Mouse (Mus musculus) midbrain, embryonic 14.5 days (tissue): Measurements from ENCODE around the gene Iscu. TPM values are rescaled to one million over a fixed set of nuclear protein-coding genes. Genes with fewer than 3 reads are reported as not detected.

Source experiments
- ATAC-seq: fragments of 200-750 bp; cut with Nextera tagmentation; 2 replicates; pipeline ENCODE4 v1.8.0; 2017; ENCODE audit warnings: moderate number of reproducible peaks, moderate library complexity; ENCODE audit not compliant: low FRiP score, low TSS enrichment
- DNase-seq: peaks from one replicate; pipeline ENCODE4 v3.0.0-alpha.2; 2015
- H3K27ac ChIP-seq: fragments of 300-500 bp; sonication (generic); replicated peaks from 2 replicates; pipeline ENCODE4 v1.5.1; 2014; ENCODE audit warnings: mild to moderate bottlenecking, low read depth, low read length, moderate library complexity
- H3K27me3 ChIP-seq: fragments of 300-500 bp; sonication (generic); 2 replicates; pipeline ENCODE4 v1.6.1; 2014; ENCODE audit warnings: low read length, control low read depth, mixed read lengths; ENCODE audit not compliant: control insufficient read depth, insufficient read depth
- H3K36me3 ChIP-seq: fragments of 300-500 bp; sonication (generic); 2 replicates; pipeline ENCODE4 v1.6.1; 2014; ENCODE audit warnings: low read length, control low read depth; ENCODE audit not compliant: control insufficient read depth, insufficient read depth
- H3K4me1 ChIP-seq: fragments of 300-500 bp; sonication (generic); 2 replicates; pipeline ENCODE4 v1.6.1; 2014; ENCODE audit warnings: mild to moderate bottlenecking, antibody characterized with exemption, low read length, control low read depth; ENCODE audit not compliant: control insufficient read depth, insufficient read depth
- H3K4me2 ChIP-seq: fragments of 300-500 bp; sonication (generic); 2 replicates; pipeline ENCODE4 v1.6.1; 2014; ENCODE audit warnings: mild to moderate bottlenecking, low read length, moderate library complexity
- H3K4me3 ChIP-seq: fragments of 300-500 bp; sonication (generic); replicated peaks from 2 replicates; pipeline ENCODE4 v1.5.1; 2014; ENCODE audit warnings: low read depth, low read length
- H3K9ac ChIP-seq: fragments of 300-500 bp; sonication (generic); replicated peaks from 2 replicates; pipeline ENCODE4 v1.6.1; 2014; ENCODE audit warnings: mild to moderate bottlenecking, low read length, moderate library complexity
- H3K9me3 ChIP-seq: fragments of 300-500 bp; sonication (generic); 2 replicates; pipeline ENCODE4 v1.6.1; 2016; ENCODE audit warnings: low read length, control low read depth, mixed read lengths; ENCODE audit not compliant: control insufficient read depth
- WGBS: fragments of 180-500 bp; shearing (Covaris S2); extraction: QIAGEN DNeasy Blood & Tissue Kit; methylation state at CpG from one replicate; pipeline ENCODE4 v1.1.7; 2014; 5-methylcytosine and 5-hydroxymethylcytosine counted together
- polyA plus RNA-seq: library from polyadenylated mRNA; unstranded; fragments of >200 nt; fragmentation: Nextera tagmentation; extraction: Ambion mirVana; gene quantifications from 2 replicates; pipeline ENCODE4 v1.2.1, GENCODE M21; 2014

The Iscu gene
- polyA plus RNA-seq, 1 experiment from 2014 or later: 87.6 TPM

GRCm38 (mm10) chr5:113747629-113748028 is 24.9 kb upstream of the Iscu start:
- Histone ChIP-seq H3K9ac (no peak overlapping the region), H3K27me3 (no peaks in the 10 kb centered on the region), H3K4me3 (no peak overlapping the region)

GRCm38 (mm10) chr5:113748556-113749331 is 23.8 kb upstream of the Iscu start:
- Histone ChIP-seq H3K9ac (no peak overlapping the region), H3K27ac (no peak overlapping the region), H3K4me3 (no peak overlapping the region), H3K4me2 (no peak overlapping the region), H3K36me3 (peaks cover 100% of the 10 kb centered on the region), H3K27me3 (no peaks in the 10 kb centered on the region), H3K9me3 (no peaks in the 10 kb centered on the region), H3K4me1 (no peaks in the 10 kb centered on the region)
- DNase-seq: no peak
- ATAC-seq: no peak
- 93% methylated on average over 13 of the region's 13 CpGs for WGBS

More at GRCm38 (mm10) chr5:113747629-113748028, 24.9 kb upstream of the Iscu start:
- Histone ChIP-seq H3K27ac (no peak overlapping the region), H3K9me3 (no peaks in the 10 kb centered on the region), H3K36me3 (peaks cover 100% of the 10 kb centered on the region), H3K4me1 (no peaks in the 10 kb centered on the region), H3K4me2 (no peak overlapping the region)
- WGBS: 94% methylated on average over 5 of the region's 5 CpGs
- ATAC-seq (no peak), DNase-seq (no peak)

- no peak for ATAC-seq
- Histone ChIP-seq H3K4me2 (no peak overlapping the region), H3K9ac (no peak overlapping the region), H3K4me3 (no peak overlapping the region), H3K27me3 (no peaks in the 10 kb centered on the region), H3K36me3 (peaks cover 100% of the 10 kb centered on the region), H3K4me1 (no peaks in the 10 kb centered on the region), H3K9me3 (no peaks in the 10 kb centered on the region), H3K27ac (no peak overlapping the region)
- DNase-seq: no peak
- 93% methylated on average over 9 of the region's 9 CpGs for WGBS
Measured at GRCm38 (mm10) chr5:113751521-113752157, 20.9 kb upstream of the Iscu start.

- 93% methylated on average over 15 of the region's 15 CpGs for WGBS
- DNase-seq: no peak
- no peak overlapping the region for H3K4me3 ChIP-seq
- H3K27me3 ChIP-seq: no peaks in the 10 kb centered on the region
- no peak overlapping the region for H3K27ac ChIP-seq
- ATAC-seq: no peak
- no peaks in the 10 kb centered on the region for H3K4me1 ChIP-seq
- no peak overlapping the region for H3K4me2 ChIP-seq
- peaks cover 100% of the 10 kb centered on the region for H3K36me3 ChIP-seq
- no peak overlapping the region for H3K9ac ChIP-seq
- H3K9me3 ChIP-seq: no peaks in the 10 kb centered on the region
Measured at GRCm38 (mm10) chr5:113755347-113756030, 17.1 kb upstream of the Iscu start.

GRCm38 (mm10) chr5:113761585-113761984 is 11.0 kb upstream of the Iscu start:
- no peak overlapping the region for H3K4me2 ChIP-seq
- no peaks in the 10 kb centered on the region for H3K9me3 ChIP-seq
- no peak overlapping the region for H3K27ac ChIP-seq
- H3K27me3 ChIP-seq: no peaks in the 10 kb centered on the region
- WGBS: 90% methylated on average over 2 of the region's 2 CpGs
- H3K9ac ChIP-seq: no peak overlapping the region
- H3K36me3 ChIP-seq: peaks cover 83% of the 10 kb centered on the region
- DNase-seq (no peak), ATAC-seq (no peak)
- H3K4me3 ChIP-seq: no peak overlapping the region
- no peaks in the 10 kb centered on the region for H3K4me1 ChIP-seq

- DNase-seq: no peak
- no peak overlapping the region for H3K9ac ChIP-seq
- H3K4me2 ChIP-seq: no peak overlapping the region
- H3K36me3 ChIP-seq: peaks cover 67% of the 10 kb centered on the region
- H3K4me3 ChIP-seq: no peak overlapping the region
- H3K27me3 ChIP-seq: no peaks in the 10 kb centered on the region
- no peaks in the 10 kb centered on the region for H3K9me3 ChIP-seq
- no peaks in the 10 kb centered on the region for H3K4me1 ChIP-seq
- H3K27ac ChIP-seq: no peak overlapping the region
- no peak for ATAC-seq
- 96% methylated on average over 7 of the region's 7 CpGs for WGBS
Measured at GRCm38 (mm10) chr5:113764426-113764825, 8.1 kb upstream of the Iscu start.

GRCm38 (mm10) chr5:113765641-113766526 is 6.7 kb upstream of the Iscu start:
- Histone ChIP-seq H3K36me3 (peaks cover 52% of the 10 kb centered on the region), H3K4me2 (no peak overlapping the region), H3K27me3 (no peaks in the 10 kb centered on the region), H3K4me1 (peaks cover 12% of the 10 kb centered on the region), H3K4me3 (no peak overlapping the region), H3K9ac (no peak overlapping the region), H3K9me3 (no peaks in the 10 kb centered on the region), H3K27ac (no peak overlapping the region)
- no peak for ATAC-seq
- WGBS: 91% methylated on average over 13 of the region's 13 CpGs
- no peak for DNase-seq

DNA sequence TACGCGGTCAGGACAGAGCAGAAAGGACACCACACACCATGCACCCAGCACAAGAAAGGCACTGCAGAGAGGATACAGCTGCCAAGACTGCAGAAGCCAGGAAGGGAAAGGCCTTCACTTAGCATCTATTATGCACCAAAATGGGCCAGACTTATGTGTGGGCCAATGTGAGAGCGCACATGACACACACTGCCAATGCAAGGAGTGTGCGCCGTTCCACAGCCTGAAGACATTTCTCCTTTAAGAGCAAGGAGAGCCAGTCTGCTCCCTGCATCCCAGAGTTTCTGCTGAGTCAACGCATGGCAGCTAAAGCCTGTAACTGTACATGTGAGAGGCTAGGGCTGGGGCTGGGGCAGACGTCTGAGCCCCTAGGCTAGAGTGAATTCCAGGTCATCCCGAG is 3.7 kb upstream of the Iscu start:
- Histone ChIP-seq H3K27ac (no peak overlapping the region), H3K4me3 (no peak overlapping the region), H3K9me3 (no peaks in the 10 kb centered on the region), H3K9ac (no peak overlapping the region), H3K4me2 (no peak overlapping the region), H3K36me3 (peaks cover 27% of the 10 kb centered on the region), H3K4me1 (peaks cover 12% of the 10 kb centered on the region), H3K27me3 (no peaks in the 10 kb centered on the region)
- WGBS: 94% methylated on average over 8 of the region's 8 CpGs
- ATAC-seq (no peak), DNase-seq (no peak)
